Mouse (Mus musculus) neural tube, embryonic 13.5 days (tissue): Measurements from ENCODE around the gene Bpifb2. TPM values are rescaled to one million over a fixed set of nuclear protein-coding genes. Genes with fewer than 3 reads are reported as not detected.
"Not testable (repeated sequence)": the region's sequence is repeated elsewhere in the genome, so short reads cannot be mapped to it uniquely, and the experiment has no call there.

Source experiments
- ATAC-seq: fragments of 200-750 bp; cut with Nextera tagmentation; 2 replicates; pipeline ENCODE4 v1.8.0; 2017; ENCODE audit warnings: low read depth, mild to moderate bottlenecking, moderate TSS enrichment, moderate library complexity
- H3K27ac ChIP-seq: fragments of 300-500 bp; sonication (generic); replicated peaks from 2 replicates; pipeline ENCODE4 v1.5.1; 2015; ENCODE audit warnings: moderate library complexity, mild to moderate bottlenecking, inconsistent platforms
- H3K27me3 ChIP-seq: fragments of 300-500 bp; sonication (generic); 2 replicates; pipeline ENCODE4 v1.6.1; 2015; ENCODE audit warnings: mild to moderate bottlenecking, inconsistent platforms
- H3K36me3 ChIP-seq: fragments of 300-500 bp; sonication (generic); 2 replicates; pipeline ENCODE4 v1.6.1; 2015; ENCODE audit warnings: mild to moderate bottlenecking, inconsistent platforms
- H3K4me1 ChIP-seq: fragments of 300-500 bp; sonication (generic); replicated peaks from 2 replicates; pipeline ENCODE4 v1.6.1; 2015; ENCODE audit warnings: inconsistent platforms
- H3K4me2 ChIP-seq: fragments of 300-500 bp; sonication (generic); 2 replicates; pipeline ENCODE4 v1.6.1; 2015; ENCODE audit warnings: inconsistent platforms, mild to moderate bottlenecking, moderate library complexity
- H3K4me3 ChIP-seq: fragments of 300-500 bp; sonication (generic); 2 replicates; pipeline ENCODE4 v1.5.1; 2015; ENCODE audit warnings: mild to moderate bottlenecking, inconsistent platforms
- H3K9ac ChIP-seq: fragments of 300-500 bp; sonication (generic); 2 replicates; pipeline ENCODE4 v1.6.1; 2015; ENCODE audit warnings: moderate library complexity, mild to moderate bottlenecking, inconsistent platforms
- H3K9me3 ChIP-seq: fragments of 300-500 bp; sonication (generic); 2 replicates; pipeline ENCODE4 v1.6.1; 2016; ENCODE audit warnings: inconsistent platforms
- WGBS: fragments of 180-500 bp; shearing (Covaris S2); methylation state at CpG from one replicate; pipeline ENCODE4 v1.1.7; 2015; 5-methylcytosine and 5-hydroxymethylcytosine counted together
- polyA plus RNA-seq: library from polyadenylated mRNA; unstranded; fragments of >200 nt; fragmentation: Nextera tagmentation; extraction: Ambion mirVana; gene quantifications from 2 replicates; pipeline ENCODE4 v1.2.1, GENCODE M21; 2015

Bpifb2 gene
- polyA plus RNA-seq, result not detected in 2 replicates

DNA sequence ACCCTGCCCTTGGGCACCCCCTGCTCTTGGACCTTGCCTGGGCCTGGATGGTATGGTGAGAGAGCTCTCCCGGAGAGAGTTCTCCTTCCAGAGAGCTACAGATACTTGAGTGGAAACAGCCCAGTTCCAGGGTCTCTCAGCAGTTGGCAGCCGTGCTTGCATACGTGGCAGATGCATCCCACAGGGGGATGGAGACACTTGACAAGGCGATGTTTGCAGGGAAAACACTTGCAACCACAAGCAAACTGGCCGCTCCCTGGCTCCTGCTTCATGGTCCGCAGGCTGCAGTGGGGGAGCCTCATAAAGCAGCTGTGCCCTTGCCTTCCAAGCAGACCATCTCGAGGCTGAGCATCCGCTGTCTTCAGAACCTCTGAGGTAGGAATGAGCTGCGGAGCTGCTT lies at the start of gene Bpifb2:
Gene Bpifb2 (plus strand): TSS at position 301 of the 400 bp plus-strand sequence.
- Histone ChIP-seq H3K4me1 (no peaks in the 10 kb centered on the region), H3K4me3 (no peak within 1 kb of the TSS), H3K9ac (no peak within 1 kb of the TSS), H3K36me3 (no peaks in the 10 kb centered on the region), H3K27ac (no peak within 1 kb of the TSS), H3K4me2 (no peak within 1 kb of the TSS), H3K27me3 (no peaks in the 10 kb centered on the region), H3K9me3 (no peaks in the 10 kb centered on the region)
- ATAC-seq, result no peak
- 78% methylated on average over 9 of the region's 9 CpGs for WGBS

DNA sequence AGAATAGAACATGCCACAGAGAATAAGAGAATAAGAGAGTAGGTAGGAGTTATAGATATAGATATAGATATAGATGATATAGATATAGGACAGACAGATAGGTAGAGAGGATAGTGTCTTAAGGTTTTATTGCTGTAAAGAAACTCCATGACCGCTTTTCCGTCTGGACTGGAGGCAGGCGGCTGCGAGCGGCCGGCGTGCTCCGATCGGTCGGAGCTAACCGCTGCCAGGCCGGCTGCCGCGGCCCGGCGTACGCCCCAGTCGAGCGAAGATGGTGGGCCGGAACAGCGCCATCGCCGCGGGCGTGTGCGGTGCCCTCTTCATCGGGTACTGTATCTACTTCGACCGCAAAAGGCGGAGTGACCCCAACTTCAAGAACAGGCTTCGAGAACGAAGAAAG lies 48.9 kb upstream of the Bpifb2 start:
- H3K36me3 ChIP-seq, ATAC-seq, H3K4me3 ChIP-seq, H3K27ac ChIP-seq, H3K4me2 ChIP-seq, H3K4me1 ChIP-seq, H3K9me3 ChIP-seq, H3K9ac ChIP-seq, H3K27me3 ChIP-seq: not testable (repeated sequence)
- WGBS, result 59% methylated on average over 32 of the region's 32 CpGs

DNA sequence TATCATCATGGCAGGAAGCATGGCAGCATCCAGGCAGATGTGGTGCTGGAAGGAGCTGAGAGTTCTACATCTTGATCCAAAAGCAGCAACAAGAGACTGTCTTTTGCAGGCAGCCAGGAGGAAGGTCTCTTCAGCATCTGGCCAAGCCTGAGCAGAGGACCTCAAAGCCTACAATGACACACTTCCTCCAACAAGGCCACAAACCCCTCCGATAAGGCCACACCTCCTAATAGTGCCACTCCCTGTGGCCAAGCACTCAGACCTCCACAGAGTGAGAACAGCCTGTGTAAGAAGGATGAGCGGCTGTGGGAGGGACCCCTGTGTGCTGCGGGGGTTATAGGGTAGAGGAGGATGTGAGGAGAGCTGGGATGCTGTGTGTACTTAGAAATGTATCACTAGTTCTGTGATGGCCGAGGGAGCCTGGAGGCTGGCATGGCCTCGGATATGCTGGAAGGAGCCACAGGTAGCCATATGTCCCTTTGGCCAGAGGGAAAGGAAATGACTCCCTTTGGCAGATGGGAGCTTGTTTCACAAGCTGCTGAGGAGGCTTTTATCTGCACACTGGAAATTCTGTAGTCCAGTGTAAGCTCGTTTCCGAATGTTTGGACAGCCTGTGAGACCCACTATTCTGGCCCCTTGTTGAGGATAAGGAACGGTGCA lies 47.5 kb upstream of the Bpifb2 start:
- Histone ChIP-seq H3K9ac (no peak overlapping the region), H3K4me1 (peaks cover 8% of the 10 kb centered on the region; the same call in 1 of the 2 replicates), H3K4me2 (no peak overlapping the region), H3K4me3 (no peak overlapping the region), H3K9me3 (no peaks in the 10 kb centered on the region), H3K27me3 (no peaks in the 10 kb centered on the region), H3K27ac (no peak overlapping the region), H3K36me3 (no peaks in the 10 kb centered on the region)
- ATAC-seq, result no peak
- WGBS, result 82% methylated on average over 8 of the region's 8 CpGs

DNA sequence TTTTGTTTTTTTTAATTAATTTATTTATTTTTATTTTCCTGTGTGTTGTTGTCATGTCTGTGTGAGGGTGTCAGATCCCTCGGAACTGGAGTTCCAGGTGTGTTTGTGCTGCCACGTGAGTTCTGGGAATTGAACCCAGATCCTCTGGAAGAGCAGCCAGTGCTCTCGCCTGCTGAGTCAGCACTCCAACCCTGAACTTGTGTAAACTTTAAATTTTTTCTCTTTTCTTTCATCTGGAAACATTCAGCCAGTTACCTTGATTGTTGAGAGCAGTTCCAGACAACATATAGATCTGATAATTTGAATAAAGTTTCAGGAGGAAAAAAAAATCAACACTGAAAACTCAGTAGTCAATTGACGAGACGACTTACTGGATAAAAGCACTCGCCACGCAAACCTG lies 46.1 kb upstream of the Bpifb2 start:
- H3K4me3 ChIP-seq, result no peak overlapping the region
- no peaks in the 10 kb centered on the region for H3K27me3 ChIP-seq
- no peak overlapping the region for H3K9ac ChIP-seq
- WGBS, result 88% methylated on average over 7 of the region's 7 CpGs
- no peak overlapping the region for H3K27ac ChIP-seq
- no peaks in the 10 kb centered on the region for H3K36me3 ChIP-seq
- H3K4me2 ChIP-seq, result no peak overlapping the region
- ATAC-seq, result no peak
- H3K9me3 ChIP-seq, result no peaks in the 10 kb centered on the region
- peaks cover 8% of the 10 kb centered on the region; the same call in 1 of the 2 replicates for H3K4me1 ChIP-seq

DNA sequence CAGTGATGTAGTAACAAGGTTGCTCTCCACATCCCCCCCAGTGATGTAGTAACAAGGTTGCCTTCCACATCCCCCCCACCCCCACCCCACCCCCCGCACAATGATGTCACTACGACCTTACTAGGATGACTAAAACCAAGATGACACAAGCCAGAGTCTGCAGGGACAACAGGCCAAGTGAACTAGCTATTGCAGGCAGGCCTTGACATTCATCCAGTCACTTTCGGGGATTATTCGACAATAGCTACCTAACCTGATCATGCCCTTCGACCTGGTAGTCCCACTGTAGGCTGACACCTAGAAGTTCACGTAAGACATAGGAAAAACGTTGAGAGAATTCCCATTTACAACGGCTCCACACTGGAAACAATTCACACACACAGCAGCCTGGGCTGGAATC lies 41.6 kb upstream of the Bpifb2 start:
- H3K9ac ChIP-seq, result no peak overlapping the region
- ATAC-seq, result no peak

DNA sequence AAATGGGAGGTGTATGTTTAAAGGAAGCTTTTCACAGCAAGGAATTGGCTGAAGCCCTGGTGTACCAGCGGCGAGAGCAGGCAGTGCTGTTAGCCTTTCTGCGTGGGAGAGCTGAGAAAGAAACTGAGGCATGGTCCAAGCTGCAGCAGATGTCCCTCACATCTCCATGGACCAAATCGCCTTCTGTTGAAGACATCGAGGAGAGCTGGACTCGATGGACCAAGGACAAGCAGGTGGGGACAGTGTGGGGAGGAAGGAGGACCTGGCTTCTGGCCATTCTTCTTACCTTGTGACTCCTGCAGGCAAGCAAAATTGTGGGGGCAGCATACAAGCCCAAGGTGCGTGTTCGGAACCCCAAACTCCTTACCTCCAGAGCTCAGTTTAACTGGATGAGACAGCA lies 32.0 kb upstream of the Bpifb2 start:
- Histone ChIP-seq H3K4me1 (no peaks in the 10 kb centered on the region), H3K4me2 (no peak overlapping the region), H3K27me3 (no peaks in the 10 kb centered on the region), H3K9me3 (no peaks in the 10 kb centered on the region), H3K36me3 (no peaks in the 10 kb centered on the region), H3K9ac (no peak overlapping the region), H3K27ac (no peak overlapping the region), H3K4me3 (no peak overlapping the region)
- ATAC-seq, result no peak
- whole genome bisulfite sequencing, result 86% methylated on average over 8 of the region's 8 CpGs

More for the DNA sequence above, 41.6 kb upstream of the Bpifb2 start:
- Histone ChIP-seq H3K36me3 (no peaks in the 10 kb centered on the region), H3K4me1 (no peaks in the 10 kb centered on the region), H3K9me3 (no peaks in the 10 kb centered on the region), H3K27me3 (no peaks in the 10 kb centered on the region), H3K4me3 (no peak overlapping the region), H3K27ac (no peak overlapping the region), H3K4me2 (no peak overlapping the region)
- WGBS, result 89% methylated on average over 8 of the region's 8 CpGs

DNA sequence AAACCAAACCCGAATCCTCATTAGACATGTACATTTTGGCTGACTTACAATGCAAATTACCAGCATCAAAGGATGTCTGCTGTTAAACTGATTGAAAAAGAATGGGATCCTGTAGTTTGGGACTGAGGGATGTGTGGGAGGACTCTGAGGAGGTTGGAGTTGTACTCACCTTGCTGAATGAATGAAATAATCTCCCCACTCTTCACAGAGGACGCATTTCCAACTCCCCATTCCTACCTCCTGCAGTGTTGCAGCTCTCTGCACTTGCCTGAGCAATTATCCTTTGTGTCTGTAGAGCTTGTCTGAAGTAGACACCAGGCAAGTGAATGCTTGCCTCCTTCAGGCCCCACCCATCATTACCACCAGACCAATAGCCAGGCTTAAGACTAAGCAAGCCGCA lies 26.5 kb upstream of the Bpifb2 start:
- Histone ChIP-seq H3K36me3 (no peaks in the 10 kb centered on the region), H3K27me3 (no peaks in the 10 kb centered on the region), H3K9ac (no peak overlapping the region), H3K4me1 (no peaks in the 10 kb centered on the region), H3K9me3 (no peaks in the 10 kb centered on the region), H3K27ac (no peak overlapping the region), H3K4me2 (no peak overlapping the region), H3K4me3 (no peak overlapping the region)
- ATAC-seq, result no peak
- 74% methylated on average over 3 of the region's 3 CpGs for WGBS

DNA sequence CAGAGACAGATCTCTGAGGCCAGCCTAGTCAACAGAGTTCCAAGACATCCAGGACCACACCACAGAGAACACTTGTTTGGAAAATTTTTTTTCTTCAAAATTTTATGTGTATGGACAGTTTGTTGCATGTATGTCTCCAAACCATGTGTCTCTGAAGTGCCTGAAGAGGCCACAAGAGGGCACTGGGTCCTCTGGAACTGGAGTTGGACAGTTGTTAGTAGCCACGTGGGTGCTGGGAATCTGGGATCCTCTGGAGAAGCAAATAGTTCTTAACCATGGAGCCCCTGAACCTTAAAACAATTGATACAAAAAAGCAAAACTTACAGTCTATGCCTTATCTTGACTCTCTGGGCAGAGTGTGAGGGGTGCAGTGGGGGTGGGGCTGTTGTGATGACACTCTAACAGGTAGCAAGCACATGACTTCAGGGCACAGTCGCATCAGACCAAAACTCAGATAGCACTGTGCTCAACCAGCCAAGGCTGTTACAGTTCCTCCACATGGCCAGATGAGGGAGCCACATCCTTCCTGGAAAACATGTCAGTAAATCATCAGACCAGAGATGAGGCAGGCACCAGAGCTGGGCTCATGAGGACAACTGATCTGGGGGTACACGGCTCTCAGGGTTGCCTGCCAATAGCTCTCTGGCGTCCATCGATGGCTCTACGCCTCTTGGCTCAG lies 24.4 kb upstream of the Bpifb2 start:
- no peak for ATAC-seq
- H3K4me2 ChIP-seq, result no peak overlapping the region
- H3K9me3 ChIP-seq, result no peaks in the 10 kb centered on the region
- no peak overlapping the region for H3K9ac ChIP-seq
- no peak overlapping the region for H3K27ac ChIP-seq
- H3K4me3 ChIP-seq, result no peak overlapping the region
- 87% methylated on average over 6 of the region's 6 CpGs for WGBS
- no peaks in the 10 kb centered on the region for H3K36me3 ChIP-seq
- no peaks in the 10 kb centered on the region for H3K27me3 ChIP-seq
- no peaks in the 10 kb centered on the region for H3K4me1 ChIP-seq

DNA sequence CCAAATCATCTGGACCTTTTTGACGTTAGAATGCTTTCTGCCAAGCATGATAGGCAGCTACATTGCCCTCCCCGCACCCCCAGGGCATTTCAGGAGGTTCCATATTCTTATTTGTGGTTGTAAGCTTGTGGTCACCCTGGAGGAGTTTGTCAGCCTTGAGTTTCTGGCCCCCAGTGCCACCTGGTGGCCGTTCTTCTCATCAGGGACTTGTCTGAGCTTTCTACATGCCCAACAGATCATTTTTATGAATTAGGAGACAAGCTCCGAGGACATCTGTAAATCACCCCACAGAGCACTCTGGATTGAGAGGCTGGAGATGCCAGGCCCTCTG lies 23.9 kb upstream of the Bpifb2 start:
- ATAC-seq, result no peak
- no peak overlapping the region for H3K9ac ChIP-seq
- no peaks in the 10 kb centered on the region for H3K36me3 ChIP-seq
- H3K4me2 ChIP-seq, result no peak overlapping the region
- no peaks in the 10 kb centered on the region for H3K4me1 ChIP-seq
- no peaks in the 10 kb centered on the region for H3K9me3 ChIP-seq
- H3K27ac ChIP-seq, result no peak overlapping the region
- 57% methylated on average over 4 of the region's 4 CpGs for WGBS
- H3K4me3 ChIP-seq, result no peak overlapping the region
- no peaks in the 10 kb centered on the region for H3K27me3 ChIP-seq

DNA sequence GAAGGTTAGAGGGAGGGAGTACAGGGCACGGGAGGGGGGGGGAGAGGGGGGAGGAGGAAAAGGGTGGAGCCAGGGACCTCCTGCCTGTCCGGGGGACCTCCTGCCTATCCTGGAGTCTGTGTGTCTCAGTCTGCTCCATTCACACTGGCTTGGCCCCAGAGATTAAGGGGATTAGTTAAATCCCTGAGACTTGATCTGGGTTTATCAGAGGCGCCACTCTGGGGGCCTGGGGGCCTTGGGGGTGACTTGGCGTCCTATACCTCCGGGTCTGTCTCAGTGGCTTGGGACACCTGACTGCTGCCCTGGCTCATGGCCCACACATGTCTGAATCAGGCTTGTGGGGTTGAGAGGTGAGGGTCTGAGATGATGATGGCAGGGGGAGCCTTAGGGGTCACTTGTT lies 21.3 kb upstream of the Bpifb2 start:
- ATAC-seq, result no peak
- Histone ChIP-seq H3K27me3 (no peaks in the 10 kb centered on the region), H3K4me2 (no peak overlapping the region), H3K36me3 (no peaks in the 10 kb centered on the region), H3K27ac (no peak overlapping the region), H3K9me3 (no peaks in the 10 kb centered on the region), H3K4me1 (no peaks in the 10 kb centered on the region), H3K9ac (no peak overlapping the region), H3K4me3 (no peak overlapping the region)
- WGBS, result 45% methylated on average over 5 of the region's 5 CpGs

DNA sequence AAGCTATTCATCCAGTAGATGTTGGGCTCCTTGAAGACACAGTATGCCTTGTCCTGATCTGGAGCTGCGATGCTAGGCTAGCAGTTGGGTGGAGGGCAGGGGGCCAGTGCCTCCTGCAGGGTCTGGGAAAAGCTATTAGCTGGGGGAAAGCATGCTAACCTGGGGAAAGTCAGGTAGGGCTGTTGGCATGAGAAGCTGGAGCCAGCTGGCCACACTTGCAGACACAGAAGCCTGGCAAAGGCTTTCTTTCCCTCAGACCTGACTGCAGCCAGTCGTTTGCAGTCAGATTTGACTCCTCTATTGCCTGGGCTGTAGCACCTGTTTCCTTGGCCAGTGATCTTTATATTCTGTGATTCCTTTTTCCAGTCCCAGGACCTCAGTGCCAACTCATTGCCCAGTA lies 15.3 kb upstream of the Bpifb2 start:
- no peaks in the 10 kb centered on the region for H3K4me1 ChIP-seq
- H3K4me2 ChIP-seq, result no peak overlapping the region
- ATAC-seq, result no peak
- H3K9ac ChIP-seq, result no peak overlapping the region
- H3K27ac ChIP-seq, result no peak overlapping the region
- H3K36me3 ChIP-seq, result no peaks in the 10 kb centered on the region
- H3K27me3 ChIP-seq, result no peaks in the 10 kb centered on the region
- WGBS, result 79% methylated on average over 2 of the region's 2 CpGs
- no peak overlapping the region for H3K4me3 ChIP-seq
- no peaks in the 10 kb centered on the region for H3K9me3 ChIP-seq

DNA sequence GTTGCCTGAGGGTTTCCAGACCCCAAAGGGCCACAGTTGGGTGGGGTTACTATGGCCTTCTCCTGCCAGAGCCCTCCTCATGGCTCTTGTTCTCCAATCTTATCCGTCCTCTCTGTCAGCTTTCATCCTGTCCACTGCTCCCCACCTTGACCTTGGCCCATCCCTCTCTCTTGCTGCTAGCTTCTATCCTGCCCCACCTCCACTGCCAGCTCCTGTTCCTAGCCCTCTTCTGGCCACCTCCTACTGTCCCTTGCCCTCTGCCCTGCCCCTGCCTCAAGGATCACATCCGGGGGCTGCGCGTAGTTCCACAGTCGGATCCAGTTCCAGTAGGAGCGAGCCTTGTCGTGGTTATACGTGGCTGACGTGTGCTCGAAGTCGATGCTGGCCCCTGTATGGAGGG lies 14.5 kb upstream of the Bpifb2 start:
- H3K36me3 ChIP-seq, result no peaks in the 10 kb centered on the region
- H3K4me1 ChIP-seq, result no peaks in the 10 kb centered on the region
- H3K9me3 ChIP-seq, result no peaks in the 10 kb centered on the region
- ATAC-seq, result no peak
- no peaks in the 10 kb centered on the region for H3K27me3 ChIP-seq
- no peak overlapping the region for H3K27ac ChIP-seq
- no peak overlapping the region for H3K9ac ChIP-seq
- H3K4me3 ChIP-seq, result no peak overlapping the region
- no peak overlapping the region for H3K4me2 ChIP-seq
- 96% methylated on average over 11 of the region's 11 CpGs for WGBS

DNA sequence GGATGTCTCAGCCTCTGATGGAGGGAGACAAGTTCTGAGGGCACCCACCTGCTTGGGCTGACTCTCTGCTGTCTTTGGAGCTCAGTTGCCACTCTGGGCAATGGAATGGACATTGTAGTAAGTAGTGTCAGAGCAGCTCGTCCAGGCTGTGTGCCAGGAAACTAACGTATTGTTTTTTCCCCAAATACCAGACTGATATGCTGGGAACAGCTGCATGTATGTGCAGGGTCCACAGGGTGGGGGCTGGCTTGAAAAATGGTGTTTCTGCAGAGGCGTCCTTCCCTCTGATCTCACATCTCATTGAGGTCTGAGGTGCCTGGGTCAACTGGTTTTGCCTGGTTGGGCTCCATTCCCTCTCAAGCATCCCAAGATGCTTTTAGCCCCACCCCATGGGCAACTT lies 14.1 kb upstream of the Bpifb2 start:
- Histone ChIP-seq H3K4me2 (no peak overlapping the region), H3K36me3 (no peaks in the 10 kb centered on the region), H3K4me3 (no peak overlapping the region), H3K9me3 (no peaks in the 10 kb centered on the region), H3K4me1 (no peaks in the 10 kb centered on the region), H3K27ac (no peak overlapping the region), H3K9ac (no peak overlapping the region), H3K27me3 (no peaks in the 10 kb centered on the region)
- ATAC-seq, result no peak
- 72% methylated on average over 3 of the region's 3 CpGs for WGBS
